Mouse (Mus musculus): ENCODE measurements at regions not wholly inside any gene's neighbourhood (a gene's known extent, or its start where the extent isn't known, plus 50 kb on each side); places are given as distances from the start of the nearest gene placed in this dataset.
A peak's percentile ranks its signal among the peaks of the same experiment; 100 is the strongest.

- DNase-seq: no peak
- intact Hi-C loops (cut with DNase I): loop anchor here (10.0 kb wide), 1 partner anchor 318 kb away; no protein-coding TSS in a partner anchor
These were observed 366.8 kb upstream of the Cd180 start for GRCm38 (mm10) chr13:102326544-102326943.

- intact Hi-C loops (cut with DNase I): loop anchor here (5.0 kb wide), 1 partner anchor 59 kb away; no protein-coding TSS in a partner anchor
- no peak for DNase-seq
These were observed 359.7 kb upstream of the Cd180 start for GRCm38 (mm10) chr13:102333667-102334066.

- intact Hi-C loops (cut with DNase I): loop anchor here (5.0 kb wide), 1 partner anchor 58 kb away; no protein-coding TSS in a partner anchor
- peak; percentile 50 to 60 for DNase-seq
These were observed 359.2 kb upstream of the Cd180 start for GRCm38 (mm10) chr13:102334131-102334534.

- DNase-seq: no peak
- intact Hi-C loops (cut with DNase I): no loop called here
These were observed 350.1 kb upstream of the Cd180 start for GRCm38 (mm10) chr13:102343236-102343635.

- intact Hi-C loops (cut with DNase I): no loop called here
These were observed 348.6 kb upstream of the Cd180 start for GRCm38 (mm10) chr13:102344606-102345269.

GRCm38 (mm10) chr13:102349493-102349892 lies 343.9 kb upstream of the Cd180 start:
- DNase-seq: no peak
- intact Hi-C loops (cut with DNase I): no loop called here

More at GRCm38 (mm10) chr13:102344606-102345269, 348.6 kb upstream of the Cd180 start:
- no peak for DNase-seq

GRCm38 (mm10) chr13:102352073-102352854 lies 341.1 kb upstream of the Cd180 start:
- DNase-seq: peak in 1 of 2 experiments; percentile 18

GRCm38 (mm10) chr13:102355569-102355968 lies 337.8 kb upstream of the Cd180 start:
- peak; percentile 52 to 57 for DNase-seq
- intact Hi-C loops (cut with DNase I): loop anchor here (10.0 kb wide), 2 partner anchors 239 to 441 kb away; no protein-coding TSS in a partner anchor

More at GRCm38 (mm10) chr13:102352073-102352854, 341.1 kb upstream of the Cd180 start:
- intact Hi-C loops (cut with DNase I): loop anchor here (10.0 kb wide), 2 partner anchors 243 to 437 kb away; no protein-coding TSS in a partner anchor

GRCm38 (mm10) chr13:102372451-102373082 lies 320.8 kb upstream of the Cd180 start:
- no peak for DNase-seq
- intact Hi-C loops (cut with DNase I): no loop called here

GRCm38 (mm10) chr13:102380667-102381066 lies 312.7 kb upstream of the Cd180 start:
- DNase-seq: no peak
- intact Hi-C loops (cut with DNase I): no loop called here

- DNase-seq: no peak
- intact Hi-C loops (cut with DNase I): loop anchor here (5.0 kb wide), 1 partner anchor 60 kb away; no protein-coding TSS in a partner anchor
These were observed 301.4 kb upstream of the Cd180 start for GRCm38 (mm10) chr13:102391911-102392310.

- intact Hi-C loops (cut with DNase I): loop anchor here (5.0 kb wide), 1 partner anchor 61 kb away; no protein-coding TSS in a partner anchor
- DNase-seq: no peak
These were observed 300.3 kb upstream of the Cd180 start for GRCm38 (mm10) chr13:102392868-102393661.

GRCm38 (mm10) chr13:102393662-102393970 lies 299.7 kb upstream of the Cd180 start:
- no peak for DNase-seq
- intact Hi-C loops (cut with DNase I): loop anchor here (5.0 kb wide), 1 partner anchor 61 kb away; no protein-coding TSS in a partner anchor

- intact Hi-C loops (cut with DNase I): loop anchor here (5.0 kb wide), 1 partner anchor 62 kb away; no protein-coding TSS in a partner anchor
- DNase-seq: no peak
These were observed 299.3 kb upstream of the Cd180 start for GRCm38 (mm10) chr13:102394057-102394456.

- intact Hi-C loops (cut with DNase I): no loop called here
- DNase-seq: no peak
These were observed 295.9 kb upstream of the Cd180 start for GRCm38 (mm10) chr13:102397411-102397810.

GRCm38 (mm10) chr13:102411840-102412239 lies 281.5 kb upstream of the Cd180 start:
- DNase-seq: no peak
- intact Hi-C loops (cut with DNase I): no loop called here

- no peak for DNase-seq
- intact Hi-C loops (cut with DNase I): no loop called here
These were observed 258.9 kb upstream of the Cd180 start for GRCm38 (mm10) chr13:102434372-102434954.

- intact Hi-C loops (cut with DNase I): no loop called here
- DNase-seq: no peak
These were observed 250.7 kb upstream of the Cd180 start for GRCm38 (mm10) chr13:102442676-102443075.

GRCm38 (mm10) chr13:102447310-102447709 lies 246.0 kb upstream of the Cd180 start:
- DNase-seq: no peak
- intact Hi-C loops (cut with DNase I): no loop called here
